Mouse (Mus musculus): ENCODE results near the gene Fzr1. TPM values are rescaled to one million over a fixed set of nuclear protein-coding genes. Genes with fewer than 3 reads are reported as not detected.

The Fzr1 gene
- total RNA-seq, 2 experiments from 2014 or later: 70.1 to 72.0 TPM

DNA sequence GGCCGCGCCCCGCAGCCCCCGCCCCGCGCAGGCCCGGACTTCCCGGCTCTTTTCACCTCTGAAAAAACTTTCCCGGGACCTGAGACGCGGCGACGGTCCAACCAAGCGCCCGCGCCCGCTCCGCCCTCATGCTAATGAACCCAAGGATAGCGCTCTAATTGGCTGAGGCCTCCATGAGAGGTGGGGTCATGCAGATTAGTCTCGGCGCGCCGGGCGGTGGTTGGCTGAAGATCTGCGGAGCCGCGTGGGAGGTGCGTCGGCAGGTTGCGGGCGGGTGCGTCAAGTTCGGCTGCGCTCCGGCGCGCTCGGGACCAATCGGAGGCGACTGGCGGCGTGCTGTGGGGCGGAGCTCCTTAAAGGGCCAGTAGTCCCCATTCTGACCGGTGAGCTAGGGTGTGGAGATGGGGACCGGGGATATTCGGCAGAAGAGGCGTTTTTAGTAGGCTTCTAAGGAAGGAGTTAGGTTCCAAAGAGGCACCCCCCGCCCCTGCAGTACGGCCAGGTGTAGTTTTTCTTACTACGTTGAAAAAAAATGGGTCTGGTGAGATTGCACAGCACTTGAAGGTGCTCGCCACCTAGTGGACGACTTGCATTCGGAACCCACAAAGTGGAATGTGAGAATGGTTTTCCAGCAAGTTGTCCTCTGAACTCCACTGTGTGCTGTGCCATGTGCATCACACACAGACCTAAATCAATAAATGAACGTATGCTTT, 27.8 kb downstream of the Fzr1 start, which contains the start of gene Hmg20b:
TSS of gene Hmg20b (minus strand) at position 130 of the 713 bp plus-strand sequence.
- H3K27ac ChIP-seq: peak within 1 kb of the TSS; percentile 92
- TF ChIP-seq CTCF (conservative IDR thresholded peaks at IDR 0.05): peak; percentile 93
- peak; percentile 99 to 100 for DNase-seq (ENCODE audit: low spot score in 2 of 2)
- H3K4me3 ChIP-seq: peak within 1 kb of the TSS; percentile 84

DNA sequence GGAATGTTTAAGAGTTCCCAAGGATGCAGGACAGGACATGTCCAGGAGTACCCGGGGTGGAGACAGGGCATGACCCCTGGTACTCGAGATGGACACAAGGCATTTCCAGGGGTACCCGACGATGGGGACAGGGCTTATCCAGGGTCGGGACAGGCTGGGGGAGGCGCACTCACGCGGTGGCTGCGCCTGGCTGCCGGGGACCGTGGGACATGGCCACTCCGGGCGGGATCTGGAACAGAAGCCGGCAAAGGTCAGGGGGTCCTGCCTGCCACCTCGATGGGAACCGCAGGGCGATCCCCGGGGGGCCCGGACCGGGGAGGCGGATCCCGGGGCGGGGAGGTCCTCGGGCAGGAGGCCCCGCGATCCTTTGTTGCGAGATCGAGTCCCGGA, 28.4 kb downstream of the Fzr1 start:
- Histone ChIP-seq H3K4me3 (peak overlapping the region; percentile 84), H3K27ac (peak overlapping the region; percentile 76)
- DNase-seq (ENCODE audit: low spot score in 2 of 2): no peak
- TF ChIP-seq CTCF (conservative IDR thresholded peaks at IDR 0.05): no peak

DNA sequence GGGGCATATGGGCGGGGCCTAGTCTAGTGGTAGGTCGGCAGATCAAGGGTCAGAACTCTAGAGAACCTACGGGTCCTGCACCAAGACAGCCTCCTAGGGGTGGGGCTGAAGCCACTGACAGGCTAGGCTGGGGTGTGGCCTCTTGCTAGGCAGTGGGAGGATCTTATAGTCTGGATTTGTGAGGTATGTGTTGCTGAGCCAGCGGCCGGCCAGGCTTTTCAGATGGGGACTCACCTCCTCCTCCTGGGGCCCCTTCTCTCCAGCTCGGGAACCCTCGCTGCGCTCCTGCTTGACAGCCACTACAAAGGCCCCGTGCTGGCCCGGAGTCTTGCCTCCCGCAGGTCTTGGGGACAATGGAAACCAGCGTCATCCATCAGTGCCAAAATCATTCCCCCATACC, 29.2 kb downstream of the Fzr1 start:
- no peak for TF ChIP-seq CTCF (conservative IDR thresholded peaks at IDR 0.05)
- Histone ChIP-seq H3K27ac (no peak overlapping the region), H3K4me3 (peak overlapping the region; percentile 84; the same call in 1 of the 2 replicates)
- no peak for DNase-seq (ENCODE audit: low spot score in 2 of 2)

DNA sequence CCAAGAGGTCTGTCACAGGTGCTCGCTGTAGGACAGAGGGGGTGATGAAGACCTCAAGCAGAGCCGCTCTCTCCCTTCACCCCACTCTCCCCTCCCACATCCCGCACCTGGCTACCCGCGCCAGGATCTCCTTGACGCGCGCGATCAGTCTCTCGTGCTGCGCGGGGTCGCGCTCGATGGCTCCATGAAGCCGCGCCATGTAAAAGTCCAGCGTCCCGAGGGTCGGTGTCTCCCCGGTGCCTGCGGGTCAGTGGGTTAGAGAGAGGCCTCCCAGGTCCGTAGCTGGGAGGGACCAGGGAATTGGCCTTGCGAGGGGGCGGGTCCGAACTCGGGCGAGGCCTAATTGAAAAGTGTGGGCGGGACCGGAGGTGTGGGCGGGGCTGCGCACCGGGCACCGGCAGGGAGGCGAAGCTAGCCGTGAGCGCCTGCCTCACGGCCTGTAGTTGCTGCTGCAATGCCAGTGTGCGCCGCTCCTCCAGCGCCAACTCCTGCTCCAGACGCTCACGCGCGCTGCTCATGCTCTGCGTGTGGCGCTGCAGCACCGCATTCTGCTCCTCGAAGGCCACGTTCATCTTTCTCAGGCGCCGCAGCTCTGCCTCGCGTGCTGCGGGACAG, 31.8 kb downstream of the Fzr1 start:
- TF ChIP-seq CTCF (conservative IDR thresholded peaks at IDR 0.05): peak; percentile 60
- Histone ChIP-seq H3K27ac (no peak overlapping the region), H3K4me3 (no peak overlapping the region)
- DNase-seq (ENCODE audit: low spot score in 2 of 2): peak in 1 of 2 experiments; percentile 47

DNA sequence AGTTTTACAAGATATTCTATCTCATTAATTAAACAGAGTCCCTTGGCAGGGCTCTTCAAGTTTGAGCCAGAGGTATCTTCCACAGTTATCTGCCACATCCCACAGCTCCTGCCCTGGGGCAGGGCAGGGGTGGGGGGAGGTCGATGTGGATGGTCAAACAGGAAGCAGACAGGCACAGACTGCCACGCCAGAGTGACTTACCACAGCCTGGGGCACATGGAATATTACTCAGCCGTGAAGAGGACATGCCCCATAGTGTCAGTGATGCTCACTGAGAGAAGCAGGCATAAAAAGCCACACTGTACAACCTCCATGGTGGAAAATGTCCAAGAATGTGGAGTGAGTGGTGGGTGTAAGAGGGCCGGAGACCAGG, 33.2 kb downstream of the Fzr1 start:
- Histone ChIP-seq H3K27ac (no peak overlapping the region), H3K4me3 (no peak overlapping the region)
- TF ChIP-seq CTCF (conservative IDR thresholded peaks at IDR 0.05): no peak
- DNase-seq (ENCODE audit: low spot score in 2 of 2): no peak

DNA sequence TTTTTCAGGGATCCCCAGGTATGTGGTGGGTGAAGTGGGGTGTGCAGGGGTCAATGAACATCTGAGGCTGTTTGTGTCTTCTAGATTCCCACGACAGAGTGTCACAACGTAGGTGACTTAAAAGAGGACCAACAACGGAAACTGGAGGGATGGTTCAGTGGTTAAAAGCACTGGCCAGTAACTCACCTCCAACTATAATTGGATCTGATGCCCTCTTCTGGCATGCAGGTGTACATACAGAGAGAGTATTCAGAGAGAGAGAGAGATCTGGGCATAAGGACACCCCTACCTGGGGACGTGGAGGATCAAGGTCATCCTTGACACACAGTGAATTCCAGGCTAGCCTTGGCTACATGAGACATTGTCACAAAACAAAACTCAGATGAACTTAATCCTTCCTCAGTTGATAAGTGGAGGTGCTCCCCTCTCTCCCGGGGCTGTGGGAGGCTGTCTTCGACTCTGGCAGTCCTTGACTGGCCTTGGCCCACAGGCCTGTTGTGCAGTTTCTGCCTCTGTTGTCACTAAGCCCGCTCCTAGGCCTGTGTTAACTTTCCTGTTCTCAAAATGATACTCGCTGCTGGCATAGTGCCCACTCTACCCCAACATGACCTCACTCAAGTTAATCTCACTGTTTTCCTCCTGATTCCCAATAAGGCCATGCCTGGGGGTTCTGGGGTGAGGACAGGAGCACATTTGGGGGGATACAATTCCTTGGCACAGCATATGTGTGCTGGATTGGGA, 33.7 kb downstream of the Fzr1 start:
- Histone ChIP-seq H3K27ac (no peak overlapping the region), H3K4me3 (no peak overlapping the region)
- DNase-seq (ENCODE audit: low spot score in 2 of 2): no peak
- peak; percentile 65 for TF ChIP-seq CTCF (conservative IDR thresholded peaks at IDR 0.05)

DNA sequence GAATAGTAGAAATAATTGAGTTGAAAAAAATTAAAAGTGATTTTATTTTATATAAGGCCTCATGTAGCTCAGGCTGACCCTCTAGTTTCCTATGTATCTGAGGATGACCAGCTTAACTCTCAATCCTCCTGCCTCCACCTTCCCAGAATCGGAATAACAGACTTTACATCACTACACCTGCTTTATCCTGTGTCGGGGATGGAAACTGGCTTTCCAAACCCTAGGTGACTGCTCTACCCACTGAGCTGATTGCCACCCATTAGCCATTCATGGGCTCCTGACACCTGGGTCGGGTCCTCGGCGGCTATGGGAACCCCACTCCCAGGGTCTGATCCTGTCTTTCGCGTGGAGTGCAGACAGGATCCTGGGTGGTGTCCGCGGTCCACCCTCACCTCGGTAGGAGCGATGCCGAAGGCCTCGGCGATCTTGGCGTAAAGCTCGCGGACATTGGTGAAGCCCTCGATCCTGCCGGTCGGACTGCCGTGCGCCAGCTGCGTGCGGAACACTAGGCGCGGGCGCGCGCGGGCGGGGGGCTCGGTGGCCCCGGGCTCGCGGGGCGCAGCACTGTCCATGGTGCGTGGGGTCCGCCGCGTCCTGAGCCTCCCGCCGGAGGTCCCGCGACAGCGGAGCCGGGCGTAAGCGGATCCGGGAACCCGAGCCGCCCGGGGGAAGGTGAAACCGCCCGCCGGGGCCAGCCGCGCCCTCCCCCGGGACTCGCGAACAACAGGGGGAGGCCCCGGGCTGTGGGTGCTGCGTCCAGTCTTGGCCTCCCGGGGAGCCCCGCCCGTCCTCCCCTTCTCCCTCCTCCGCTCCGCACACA, 35.4 kb downstream of the Fzr1 start, which contains the start of gene Gipc3:
TSS of gene Gipc3 (minus strand) at position 581 of the 820 bp plus-strand sequence.
- Histone ChIP-seq H3K27ac (peak within 1 kb of the TSS; percentile 37; the same call in 1 of the 2 replicates), H3K4me3 (peak within 1 kb of the TSS; percentile 49)
- DNase-seq (ENCODE audit: low spot score in 2 of 2): no peak
- TF ChIP-seq CTCF (conservative IDR thresholded peaks at IDR 0.05): no peak

DNA sequence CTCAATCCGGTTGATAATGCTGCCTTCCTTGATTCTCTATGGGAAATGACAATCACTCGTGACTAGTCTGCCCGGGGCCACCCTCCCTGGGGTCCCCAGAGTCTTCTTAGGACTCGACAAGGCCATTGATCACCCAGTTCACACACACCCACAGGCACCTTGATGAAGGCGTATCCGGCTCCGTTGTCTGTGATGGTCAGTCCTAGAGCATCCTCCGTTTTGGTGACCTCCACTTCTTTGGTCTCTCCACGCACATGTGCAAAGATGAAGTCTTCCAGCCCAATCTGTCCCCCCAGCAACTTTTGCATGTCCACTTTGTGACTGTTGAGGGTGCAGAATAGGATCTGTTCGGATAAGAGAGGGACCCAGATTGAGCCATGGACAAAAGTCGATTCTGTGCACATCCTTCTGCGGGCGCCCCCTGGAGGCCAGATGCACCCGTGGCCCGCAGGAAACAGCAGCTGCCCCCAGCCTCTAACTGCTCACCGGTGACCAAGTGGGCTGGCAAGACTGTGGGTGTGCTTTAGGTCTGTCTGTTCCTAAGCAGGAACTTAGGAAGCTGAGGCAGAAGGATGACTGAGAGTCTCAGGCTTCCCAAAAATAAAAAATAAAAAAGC, 36.9 kb downstream of the Fzr1 start:
- no peak overlapping the region for H3K4me3 ChIP-seq
- peak in 1 of 2 experiments; percentile 68 for DNase-seq (ENCODE audit: low spot score in 2 of 2)
- TF ChIP-seq CTCF (conservative IDR thresholded peaks at IDR 0.05): peak; percentile 92

DNA sequence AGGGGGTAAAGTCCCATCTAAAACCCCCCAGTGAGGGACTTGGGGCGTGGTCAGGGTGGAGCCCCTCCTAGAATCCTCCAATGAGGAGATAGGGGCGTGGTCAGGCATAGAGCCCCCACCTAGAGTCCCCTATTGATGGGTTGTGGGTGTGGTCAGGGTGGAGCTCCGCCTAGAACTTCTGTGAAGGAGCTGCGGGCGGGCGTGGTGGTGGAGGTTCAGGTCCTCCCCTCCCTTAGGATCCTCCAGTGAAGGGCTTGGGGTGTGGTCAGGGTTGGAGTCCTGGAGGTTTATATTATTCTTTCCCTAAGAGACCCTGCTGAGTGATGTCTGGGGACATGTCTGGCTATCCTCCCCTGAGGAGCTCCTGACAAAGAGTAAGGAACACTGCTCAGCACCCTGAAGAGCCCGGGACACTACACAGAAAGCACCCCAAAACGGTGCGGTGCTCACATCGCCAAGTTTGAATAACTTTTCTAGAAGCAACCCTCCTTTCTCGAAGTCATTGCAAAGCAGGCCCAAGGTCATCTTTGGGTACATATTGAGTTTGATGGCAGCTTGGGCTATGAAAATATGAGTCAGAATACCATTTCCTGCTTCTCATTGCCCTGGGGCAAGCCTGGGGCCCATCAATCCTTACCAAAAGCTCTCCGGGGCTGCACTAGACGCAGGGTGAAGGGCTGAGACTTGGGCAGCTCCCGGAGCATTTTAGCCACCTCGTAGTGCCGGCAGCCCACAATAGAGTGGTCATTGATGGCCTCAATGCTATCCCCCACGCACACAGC, 37.6 kb downstream of the Fzr1 start:
- Histone ChIP-seq H3K4me3 (no peak overlapping the region), H3K27ac (no peak overlapping the region)
- TF ChIP-seq CTCF (conservative IDR thresholded peaks at IDR 0.05): no peak
- DNase-seq (ENCODE audit: low spot score in 2 of 2): no peak

More for the DNA sequence above, 36.9 kb downstream of the Fzr1 start:
- H3K27ac ChIP-seq: no peak overlapping the region

DNA sequence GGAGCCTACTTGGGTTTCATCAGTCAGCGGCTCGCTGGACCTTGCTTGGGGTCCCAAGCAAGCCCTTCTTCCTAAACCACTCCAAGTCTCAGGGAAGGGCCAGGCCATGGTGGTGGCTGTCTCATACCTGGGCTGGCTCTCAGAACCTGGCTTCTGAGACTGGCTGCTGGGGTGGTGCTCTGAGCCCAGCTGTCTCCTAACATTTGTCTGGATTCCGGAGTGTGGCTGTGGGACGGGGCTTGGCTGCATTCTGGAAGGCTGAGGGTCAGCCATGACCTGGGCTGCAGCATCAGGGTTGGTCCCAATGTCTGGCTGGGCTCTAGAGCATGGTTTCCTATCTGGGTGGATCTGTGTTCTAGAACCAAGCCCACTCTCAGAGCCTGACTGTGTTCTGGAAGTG, 41.8 kb downstream of the Fzr1 start:
- TF ChIP-seq CTCF (conservative IDR thresholded peaks at IDR 0.05): no peak

More for the DNA sequence above, 41.8 kb downstream of the Fzr1 start:
- H3K27ac ChIP-seq: no peak overlapping the region
- no peak for DNase-seq (ENCODE audit: low spot score in 2 of 2)
- H3K4me3 ChIP-seq: no peak overlapping the region

Measured in layer of hippocampus, adult 2 months (tissue).